Mouse (Mus musculus) right cerebral cortex, adult 18-20 months (tissue): ENCODE results near the gene Ubap2.

Source experiments
- DNase-seq: peaks from one replicate; pipeline ENCODE4 v3.0.0; 2022; ENCODE audit warnings: mixed read lengths

Gene Ubap2

GRCm38 (mm10) chr4:41161232-41161631, 113.7 kb downstream of the Ubap2 start:
- DNase-seq = no peak

- DNase-seq = no peak
These were observed 116.7 kb downstream of the Ubap2 start for GRCm38 (mm10) chr4:41158251-41158650.

- no peak for DNase-seq
These were observed 118.0 kb downstream of the Ubap2 start for GRCm38 (mm10) chr4:41156961-41157360.

GRCm38 (mm10) chr4:41153146-41153545, 121.8 kb downstream of the Ubap2 start:
- no peak for DNase-seq

- no peak for DNase-seq
These were observed 123.8 kb downstream of the Ubap2 start for GRCm38 (mm10) chr4:41151186-41151585.

GRCm38 (mm10) chr4:41149891-41150290, 125.1 kb downstream of the Ubap2 start:
- DNase-seq = no peak
